Mouse (Mus musculus): ENCODE measurements at regions not wholly inside any gene's neighbourhood (a gene's known extent, or its start where the extent isn't known, plus 50 kb on each side); places are given as distances from the start of the nearest gene placed in this dataset.

DNA sequence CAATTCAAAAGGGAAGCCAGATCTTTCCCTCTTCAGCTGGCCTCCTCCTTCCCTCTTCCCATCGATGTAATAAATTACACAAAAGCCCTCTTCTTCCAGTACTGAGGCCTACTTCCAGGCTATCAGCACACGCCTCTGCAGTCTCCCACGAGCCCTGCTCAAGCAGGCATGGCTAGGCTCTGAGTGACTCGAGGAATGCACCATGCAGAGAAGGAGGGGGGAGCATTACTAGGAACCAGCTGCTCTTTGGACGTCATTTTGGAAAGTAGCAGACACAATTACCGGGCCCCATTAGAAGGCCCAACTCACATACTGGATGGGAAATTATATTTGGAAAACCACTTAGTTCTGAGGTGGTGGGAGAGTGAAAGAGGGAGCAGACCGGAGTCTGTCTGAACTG lies 253.7 kb downstream of the Cd83 start:
- no peaks in the 10 kb centered on the region for H3K36me3 ChIP-seq (ENCODE audit: control insufficient read depth, insufficient read depth, low read length)
- no peaks in the 10 kb centered on the region for H3K27me3 ChIP-seq (ENCODE audit: control insufficient read depth, insufficient read depth, low read length)
- H3K27ac ChIP-seq (replicated peaks; ENCODE audit: low read depth, low read length): no peak overlapping the region
- ATAC-seq (ENCODE audit: insufficient number of reproducible peaks, low FRiP score, low TSS enrichment, low read depth) (no peak), DNase-seq (ENCODE audit: low spot score) (peak; percentile 37)
- no peak overlapping the region for H3K9ac ChIP-seq (ENCODE audit: low read length)
- H3K9me3 ChIP-seq (ENCODE audit: control insufficient read depth, low read length): no peaks in the 10 kb centered on the region
- WGBS: 40% methylated on average over 7 of the region's 7 CpGs
- no peaks in the 10 kb centered on the region for H3K4me1 ChIP-seq (ENCODE audit: control insufficient read depth, insufficient read depth, low read length)
- no peak overlapping the region for H3K4me3 ChIP-seq (ENCODE audit: low read depth, low read length)
- no peak overlapping the region for H3K4me2 ChIP-seq (ENCODE audit: low read depth, severe bottlenecking)

DNA sequence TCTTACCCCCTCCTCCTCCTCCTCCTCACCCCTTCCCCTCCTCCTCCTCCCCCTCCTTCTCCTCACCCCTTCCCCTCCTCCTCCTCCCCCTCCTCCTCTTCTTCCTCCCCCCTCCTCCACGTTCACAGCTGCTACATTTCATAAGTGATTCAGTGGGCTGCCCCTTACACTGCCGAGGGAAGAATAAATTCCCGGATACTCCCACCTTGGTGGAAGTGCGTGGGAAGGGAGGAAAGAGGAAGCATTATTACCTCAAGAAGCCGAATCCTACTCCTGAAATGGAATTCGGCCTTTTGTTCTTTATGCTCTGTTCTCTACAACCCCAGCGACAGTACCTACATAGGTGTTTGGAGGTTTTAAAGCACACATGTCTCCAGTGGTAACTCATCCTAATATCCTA lies 256.1 kb downstream of the Cd83 start:
- no peaks in the 10 kb centered on the region for H3K27me3 ChIP-seq (ENCODE audit: control insufficient read depth, insufficient read depth, low read length)
- H3K36me3 ChIP-seq (ENCODE audit: control insufficient read depth, insufficient read depth, low read length): no peaks in the 10 kb centered on the region
- ATAC-seq (ENCODE audit: insufficient number of reproducible peaks, low FRiP score, low TSS enrichment, low read depth) (no peak), DNase-seq (ENCODE audit: low spot score) (no peak)
- H3K4me1 ChIP-seq (ENCODE audit: control insufficient read depth, insufficient read depth, low read length): no peaks in the 10 kb centered on the region
- H3K9ac ChIP-seq (ENCODE audit: low read length): no peak overlapping the region
- H3K4me3 ChIP-seq (ENCODE audit: low read depth, low read length): no peak overlapping the region
- no peak overlapping the region for H3K4me2 ChIP-seq (ENCODE audit: low read depth, severe bottlenecking)
- H3K27ac ChIP-seq (replicated peaks; ENCODE audit: low read depth, low read length): no peak overlapping the region
- H3K9me3 ChIP-seq (ENCODE audit: control insufficient read depth, low read length): no peaks in the 10 kb centered on the region
- 78% methylated on average over 6 of the region's 7 CpGs for WGBS

DNA sequence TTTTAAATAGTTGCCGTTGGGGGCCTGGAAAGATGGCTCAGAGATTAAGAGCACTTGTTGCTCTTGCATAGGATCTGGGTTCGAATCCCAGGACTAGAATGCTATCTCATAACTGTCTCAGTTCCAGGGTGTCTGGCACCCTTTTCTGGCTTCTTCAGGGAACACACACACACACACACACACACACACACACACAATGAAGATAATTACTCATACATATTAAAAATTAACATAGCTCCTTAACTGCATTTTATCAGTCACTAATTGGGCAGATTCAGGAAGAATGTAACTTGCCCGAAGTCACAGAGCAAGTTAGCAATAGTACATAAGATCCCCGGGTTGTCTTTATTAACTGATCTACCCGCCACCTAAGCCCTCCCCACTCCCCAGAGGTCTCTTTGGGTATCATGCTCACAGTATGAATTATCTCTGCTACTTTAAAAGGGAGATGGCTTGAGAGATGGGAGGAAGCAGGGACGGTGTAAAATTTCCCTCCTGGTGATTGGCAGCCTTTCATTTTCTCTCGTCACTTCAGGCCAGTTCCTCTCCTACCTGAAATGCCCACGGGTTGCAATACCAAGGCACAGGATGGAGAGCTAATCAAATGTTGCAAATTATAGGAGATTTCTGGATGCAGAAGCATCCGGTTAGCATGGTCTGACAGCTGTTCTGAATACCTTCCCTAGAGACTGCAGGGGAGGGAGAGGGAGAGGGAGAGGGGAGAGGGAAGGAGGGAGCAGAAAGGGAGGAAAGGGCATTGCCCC lies 258.3 kb downstream of the Cd83 start:
- no peak overlapping the region for H3K27ac ChIP-seq (replicated peaks; ENCODE audit: low read depth, low read length)
- DNase-seq (ENCODE audit: low spot score): no peak
- whole genome bisulfite sequencing: 57% methylated on average over 9 of the region's 9 CpGs
- no peak overlapping the region for H3K4me3 ChIP-seq (ENCODE audit: low read depth, low read length)
- no peaks in the 10 kb centered on the region for H3K27me3 ChIP-seq (ENCODE audit: control insufficient read depth, insufficient read depth, low read length)
- no peaks in the 10 kb centered on the region for H3K36me3 ChIP-seq (ENCODE audit: control insufficient read depth, insufficient read depth, low read length)
- H3K9ac ChIP-seq (ENCODE audit: low read length): no peak overlapping the region
- ATAC-seq (ENCODE audit: insufficient number of reproducible peaks, low FRiP score, low TSS enrichment, low read depth): no peak
- no peaks in the 10 kb centered on the region for H3K9me3 ChIP-seq (ENCODE audit: control insufficient read depth, low read length)
- H3K4me2 ChIP-seq (ENCODE audit: low read depth, severe bottlenecking): no peak overlapping the region
- no peaks in the 10 kb centered on the region for H3K4me1 ChIP-seq (ENCODE audit: control insufficient read depth, insufficient read depth, low read length)

DNA sequence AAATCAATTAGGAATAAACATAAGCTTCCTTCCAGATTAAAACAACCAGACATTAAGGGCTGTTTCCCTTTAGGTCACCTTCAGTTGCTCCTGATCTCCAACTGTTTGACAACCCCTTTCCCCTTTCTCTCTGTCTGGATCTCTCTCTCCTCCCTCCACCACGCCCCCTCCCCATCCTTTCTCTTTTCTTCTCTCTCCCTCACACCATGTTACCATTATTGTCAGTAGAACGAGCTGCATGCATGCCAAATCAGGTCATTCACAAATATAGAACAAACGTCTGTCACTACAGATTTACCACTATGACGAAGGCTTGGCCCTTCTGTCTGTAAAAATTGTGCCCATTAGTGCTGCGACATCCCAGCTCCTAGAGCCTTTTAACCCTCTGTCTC lies 258.9 kb downstream of the Cd83 start:
- Histone ChIP-seq H3K9me3 (ENCODE audit: control insufficient read depth, low read length) (no peaks in the 10 kb centered on the region), H3K27ac (replicated peaks; ENCODE audit: low read depth, low read length) (no peak overlapping the region), H3K4me3 (ENCODE audit: low read depth, low read length) (no peak overlapping the region), H3K4me2 (ENCODE audit: low read depth, severe bottlenecking) (no peak overlapping the region), H3K9ac (ENCODE audit: low read length) (no peak overlapping the region), H3K4me1 (ENCODE audit: control insufficient read depth, insufficient read depth, low read length) (no peaks in the 10 kb centered on the region), H3K27me3 (ENCODE audit: control insufficient read depth, insufficient read depth, low read length) (no peaks in the 10 kb centered on the region), H3K36me3 (ENCODE audit: control insufficient read depth, insufficient read depth, low read length) (no peaks in the 10 kb centered on the region)
- 24% methylated on average over 5 of the region's 5 CpGs for WGBS
- DNase-seq (ENCODE audit: low spot score): no peak
- no peak for ATAC-seq (ENCODE audit: insufficient number of reproducible peaks, low FRiP score, low TSS enrichment, low read depth)

DNA sequence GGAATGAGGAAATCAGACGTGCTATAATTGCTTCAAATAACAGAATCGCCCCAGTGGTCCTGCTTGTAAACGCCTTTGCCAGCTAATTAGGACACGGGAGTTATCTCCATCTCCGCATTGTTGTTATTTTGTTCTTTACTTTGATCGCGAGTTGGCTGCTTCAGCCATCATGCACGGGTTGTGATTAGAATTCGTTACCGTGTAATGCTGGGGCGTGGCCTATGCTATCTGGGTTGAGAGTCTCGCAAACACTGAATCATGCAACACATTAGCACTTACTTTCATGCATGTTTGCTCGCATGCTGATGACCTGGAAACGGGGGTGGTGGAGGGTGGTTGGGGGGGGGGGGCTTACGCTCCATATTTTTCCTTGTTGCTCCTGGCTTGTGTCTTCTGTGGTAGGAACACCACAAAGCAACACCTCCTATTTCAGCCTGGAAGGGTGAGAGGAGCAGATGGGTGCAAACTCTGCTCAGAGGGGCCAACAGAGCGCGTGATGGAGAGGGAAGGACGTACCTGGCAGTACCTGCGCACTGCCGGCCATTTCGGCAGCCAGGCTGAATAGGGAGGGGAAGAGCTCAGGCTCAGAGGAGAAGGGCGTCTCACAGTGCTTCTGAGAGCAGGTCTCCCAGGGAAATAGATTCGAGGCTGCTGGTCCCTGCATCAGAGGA lies 260.1 kb downstream of the Cd83 start:
- ATAC-seq (ENCODE audit: insufficient number of reproducible peaks, low FRiP score, low TSS enrichment, low read depth) (no peak), DNase-seq (ENCODE audit: low spot score) (no peak)
- no peaks in the 10 kb centered on the region for H3K4me1 ChIP-seq (ENCODE audit: control insufficient read depth, insufficient read depth, low read length)
- no peak overlapping the region for H3K27ac ChIP-seq (replicated peaks; ENCODE audit: low read depth, low read length)
- no peak overlapping the region for H3K4me3 ChIP-seq (ENCODE audit: low read depth, low read length)
- no peak overlapping the region for H3K4me2 ChIP-seq (ENCODE audit: low read depth, severe bottlenecking)
- no peaks in the 10 kb centered on the region for H3K36me3 ChIP-seq (ENCODE audit: control insufficient read depth, insufficient read depth, low read length)
- WGBS: 76% methylated on average over 23 of the region's 23 CpGs
- H3K27me3 ChIP-seq (ENCODE audit: control insufficient read depth, insufficient read depth, low read length): no peaks in the 10 kb centered on the region
- no peak overlapping the region for H3K9ac ChIP-seq (ENCODE audit: low read length)
- H3K9me3 ChIP-seq (ENCODE audit: control insufficient read depth, low read length): no peaks in the 10 kb centered on the region

DNA sequence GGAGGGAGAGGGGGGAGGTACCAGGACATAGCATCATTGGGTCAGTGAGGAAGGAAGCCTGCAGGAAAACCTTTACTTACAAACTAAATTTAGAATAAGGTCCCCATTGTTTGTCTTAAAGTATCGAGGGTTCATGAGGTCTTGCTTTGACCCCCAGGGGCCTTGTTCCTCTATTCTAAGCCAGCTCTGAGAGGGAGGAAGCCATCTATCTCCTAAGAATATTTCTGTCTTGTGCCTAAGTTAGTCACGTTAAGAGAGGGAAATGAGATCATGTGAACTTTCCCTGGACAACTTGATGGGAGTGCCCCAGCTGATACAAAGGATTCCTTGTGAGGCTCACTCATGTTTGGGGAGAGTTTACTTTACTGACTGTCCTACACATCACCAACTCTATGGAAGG lies 261.9 kb downstream of the Cd83 start:
- 57% methylated on average over 2 of the region's 2 CpGs for WGBS
- Histone ChIP-seq H3K9ac (ENCODE audit: low read length) (no peak overlapping the region), H3K4me3 (ENCODE audit: low read depth, low read length) (no peak overlapping the region), H3K4me2 (ENCODE audit: low read depth, severe bottlenecking) (no peak overlapping the region), H3K9me3 (ENCODE audit: control insufficient read depth, low read length) (no peaks in the 10 kb centered on the region), H3K4me1 (ENCODE audit: control insufficient read depth, insufficient read depth, low read length) (no peaks in the 10 kb centered on the region), H3K36me3 (ENCODE audit: control insufficient read depth, insufficient read depth, low read length) (no peaks in the 10 kb centered on the region), H3K27me3 (ENCODE audit: control insufficient read depth, insufficient read depth, low read length) (no peaks in the 10 kb centered on the region), H3K27ac (replicated peaks; ENCODE audit: low read depth, low read length) (no peak overlapping the region)
- DNase-seq (ENCODE audit: low spot score) (no peak), ATAC-seq (ENCODE audit: insufficient number of reproducible peaks, low FRiP score, low TSS enrichment, low read depth) (no peak)

DNA sequence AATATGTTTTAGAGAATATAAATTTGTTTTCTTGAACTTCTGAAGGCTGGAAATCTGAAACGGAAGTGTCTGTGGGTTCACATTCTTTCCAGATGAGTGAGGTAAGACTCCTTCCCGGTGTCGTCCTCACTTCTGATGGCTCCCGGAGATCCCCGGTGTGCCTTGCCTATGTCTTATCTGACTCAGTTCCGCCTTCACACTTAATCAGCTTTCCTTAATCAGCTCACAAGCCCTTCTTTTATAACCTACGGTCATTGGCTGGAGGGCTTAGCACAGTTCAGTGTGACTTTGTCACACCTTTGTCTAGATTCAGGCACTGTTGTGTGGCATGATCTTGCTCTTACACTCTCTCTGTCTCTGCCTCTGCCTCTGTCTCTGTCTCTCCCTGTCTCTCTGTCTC lies 269.6 kb downstream of the Cd83 start:
- no peaks in the 10 kb centered on the region for H3K36me3 ChIP-seq (ENCODE audit: control insufficient read depth, insufficient read depth, low read length)
- WGBS: 76% methylated on average over 7 of the region's 7 CpGs
- ATAC-seq (ENCODE audit: insufficient number of reproducible peaks, low FRiP score, low TSS enrichment, low read depth): no peak

DNA sequence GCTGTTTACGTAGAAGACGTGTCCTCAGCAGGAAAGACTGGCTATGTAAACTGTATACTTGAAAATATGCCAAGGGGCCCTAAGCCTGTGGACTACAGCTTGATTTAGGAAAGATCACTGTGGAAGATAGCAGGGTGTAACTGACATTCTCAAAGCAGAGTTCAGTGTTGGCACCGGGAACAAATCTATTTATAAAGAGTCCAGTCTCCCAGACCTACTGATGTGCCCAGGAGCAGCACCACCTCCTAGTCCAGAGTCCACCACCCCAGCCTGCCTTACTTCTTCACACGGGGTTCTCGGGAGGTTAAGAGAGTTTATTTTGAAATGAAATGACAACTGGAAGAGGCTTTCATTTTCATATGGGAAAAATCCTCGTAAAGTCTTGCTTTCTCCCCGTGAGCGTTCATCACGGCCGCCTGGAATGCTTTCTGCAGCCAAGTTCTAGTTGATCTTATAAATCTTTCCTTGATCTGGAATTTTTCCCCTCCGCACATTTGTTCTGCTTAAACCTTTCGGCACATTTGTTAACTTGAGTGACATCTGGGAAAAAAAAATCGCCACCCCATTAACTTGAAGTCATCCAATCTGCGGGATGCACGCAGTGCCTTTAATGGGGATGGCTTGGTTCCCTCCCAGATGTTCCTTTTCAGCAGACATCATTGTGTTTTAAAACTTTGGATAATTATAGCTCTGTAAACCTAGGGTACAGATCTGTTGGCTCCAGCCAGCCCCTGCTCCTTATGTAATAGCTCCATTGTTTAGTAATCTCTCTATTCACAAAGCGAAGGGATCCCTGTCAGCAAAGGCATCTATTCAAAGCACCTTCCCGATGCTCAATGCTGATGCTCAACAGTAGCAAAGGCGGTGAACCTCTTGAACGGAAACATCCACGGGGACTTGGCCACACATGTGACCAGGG lies 271.3 kb downstream of the Cd83 start:
- H3K27ac ChIP-seq (replicated peaks; ENCODE audit: low read depth, low read length): no peak overlapping the region
- 0 out of 2 replicates have a peak, but pooled peaks cover 3% of the 10 kb centered on the region for H3K4me1 ChIP-seq (ENCODE audit: control insufficient read depth, insufficient read depth, low read length)
- H3K4me2 ChIP-seq (ENCODE audit: low read depth, severe bottlenecking): no peak overlapping the region
- H3K36me3 ChIP-seq (ENCODE audit: control insufficient read depth, insufficient read depth, low read length): no peaks in the 10 kb centered on the region
- ATAC-seq (ENCODE audit: insufficient number of reproducible peaks, low FRiP score, low TSS enrichment, low read depth): no peak
- WGBS: 69% methylated on average over 20 of the region's 20 CpGs
- H3K9me3 ChIP-seq (ENCODE audit: control insufficient read depth, low read length): no peaks in the 10 kb centered on the region
- no peak for DNase-seq (ENCODE audit: low spot score)
- H3K4me3 ChIP-seq (ENCODE audit: low read depth, low read length): no peak overlapping the region
- no peak overlapping the region for H3K9ac ChIP-seq (ENCODE audit: low read length)
- no peaks in the 10 kb centered on the region for H3K27me3 ChIP-seq (ENCODE audit: control insufficient read depth, insufficient read depth, low read length)

More for the DNA sequence above, 269.6 kb downstream of the Cd83 start:
- Histone ChIP-seq H3K4me2 (ENCODE audit: low read depth, severe bottlenecking) (no peak overlapping the region), H3K9ac (ENCODE audit: low read length) (no peak overlapping the region), H3K27ac (replicated peaks; ENCODE audit: low read depth, low read length) (no peak overlapping the region), H3K27me3 (ENCODE audit: control insufficient read depth, insufficient read depth, low read length) (no peaks in the 10 kb centered on the region), H3K4me3 (ENCODE audit: low read depth, low read length) (no peak overlapping the region), H3K4me1 (ENCODE audit: control insufficient read depth, insufficient read depth, low read length) (0 out of 2 replicates have a peak, but pooled peaks cover 3% of the 10 kb centered on the region), H3K9me3 (ENCODE audit: control insufficient read depth, low read length) (no peaks in the 10 kb centered on the region)
- no peak for DNase-seq (ENCODE audit: low spot score)
